Mouse (Mus musculus) heart, postnatal 0 days (tissue): Measurements from ENCODE around the gene Senp1.

Experiments
- CTCF ChIP-seq: IDR thresholded peaks from 2 replicates; pipeline ENCODE4 v1.5.1; 2016; ENCODE audit warnings: antibody characterized with exemption, control low read depth, low read depth
- EP300 ChIP-seq: IDR thresholded peaks from 2 replicates; pipeline ENCODE4 v1.6.1; 2016; ENCODE audit warnings: antibody characterized with exemption, low read depth

DNA sequence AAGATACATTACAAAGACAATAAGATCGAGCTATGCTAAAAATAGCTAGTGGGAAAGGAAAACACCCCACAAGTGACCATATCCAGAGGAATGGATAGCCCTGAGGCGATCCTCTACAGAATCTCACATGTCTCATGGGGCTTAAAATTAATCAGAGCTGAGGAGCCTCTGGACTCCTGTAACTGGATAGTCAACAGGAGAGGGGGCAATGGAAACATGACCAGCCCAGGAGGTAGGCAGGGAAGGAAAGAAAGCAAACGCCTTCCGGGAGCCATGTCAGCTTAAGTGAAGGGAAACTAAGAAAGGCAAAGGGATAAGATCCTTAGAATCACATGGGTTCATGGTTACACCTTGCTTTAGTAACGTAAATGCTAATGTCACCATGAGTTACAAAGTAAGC is 47.3 kb upstream of the Senp1 start:
- no peak for TF ChIP-seq CTCF
- no peak for TF ChIP-seq EP300
